Mouse (Mus musculus): Measurements from ENCODE around the gene Cacna1b.

Gene Cacna1b

GRCm38 (mm10) chr2:24719645-24720379 lies 43.1 kb downstream of the Cacna1b start:
- DNase-seq (ENCODE audit: low read depth in 2 of 2, low spot score in 2 of 2), result no peak

- DNase-seq (ENCODE audit: low read depth in 2 of 2, low spot score in 2 of 2), result no peak
These were observed 44.0 kb downstream of the Cacna1b start for GRCm38 (mm10) chr2:24718906-24719305.

- no peak for DNase-seq (ENCODE audit: low read depth in 2 of 2, low spot score in 2 of 2)
These were observed 45.0 kb downstream of the Cacna1b start for GRCm38 (mm10) chr2:24717963-24718362.

GRCm38 (mm10) chr2:24717461-24717860 lies 45.5 kb downstream of the Cacna1b start:
- DNase-seq (ENCODE audit: low read depth in 2 of 2, low spot score in 2 of 2), result no peak

- no peak for DNase-seq (ENCODE audit: low read depth in 2 of 2, low spot score in 2 of 2)
These were observed 57.0 kb downstream of the Cacna1b start for GRCm38 (mm10) chr2:24705929-24706328.

- DNase-seq (ENCODE audit: low read depth in 2 of 2, low spot score in 2 of 2), result no peak
These were observed 60.6 kb downstream of the Cacna1b start for GRCm38 (mm10) chr2:24702208-24702957.

- no peak for DNase-seq (ENCODE audit: low read depth in 2 of 2, low spot score in 2 of 2)
These were observed 65.5 kb downstream of the Cacna1b start for GRCm38 (mm10) chr2:24697281-24697980.

GRCm38 (mm10) chr2:24692371-24692770 lies 70.6 kb downstream of the Cacna1b start:
- DNase-seq (ENCODE audit: low read depth in 2 of 2, low spot score in 2 of 2), result no peak

- no peak for DNase-seq (ENCODE audit: low read depth in 2 of 2, low spot score in 2 of 2)
These were observed 72.6 kb downstream of the Cacna1b start for GRCm38 (mm10) chr2:24690356-24690755.

GRCm38 (mm10) chr2:24685347-24685746 lies 77.6 kb downstream of the Cacna1b start:
- no peak for DNase-seq (ENCODE audit: low read depth in 2 of 2, low spot score in 2 of 2)

GRCm38 (mm10) chr2:24684796-24685195 lies 78.2 kb downstream of the Cacna1b start:
- no peak for DNase-seq (ENCODE audit: low read depth in 2 of 2, low spot score in 2 of 2)

GRCm38 (mm10) chr2:24683266-24683665 lies 79.7 kb downstream of the Cacna1b start:
- no peak for DNase-seq (ENCODE audit: low read depth in 2 of 2, low spot score in 2 of 2)

- no peak for DNase-seq (ENCODE audit: low read depth in 2 of 2, low spot score in 2 of 2)
These were observed 82.2 kb downstream of the Cacna1b start for GRCm38 (mm10) chr2:24680731-24681130.

GRCm38 (mm10) chr2:24680176-24680575 lies 82.8 kb downstream of the Cacna1b start:
- DNase-seq (ENCODE audit: low read depth in 2 of 2, low spot score in 2 of 2), result no peak

GRCm38 (mm10) chr2:24679012-24679651 lies 83.8 kb downstream of the Cacna1b start:
- DNase-seq (ENCODE audit: low read depth in 2 of 2, low spot score in 2 of 2), result peak in 1 of 2 experiments; percentile 7

- no peak for DNase-seq (ENCODE audit: low read depth in 2 of 2, low spot score in 2 of 2)
These were observed 84.4 kb downstream of the Cacna1b start for GRCm38 (mm10) chr2:24678538-24678937.

- DNase-seq (ENCODE audit: low read depth in 2 of 2, low spot score in 2 of 2), result no peak
These were observed 84.8 kb downstream of the Cacna1b start for GRCm38 (mm10) chr2:24678110-24678509.

- no peak for DNase-seq (ENCODE audit: low read depth in 2 of 2, low spot score in 2 of 2)
These were observed 85.3 kb downstream of the Cacna1b start for GRCm38 (mm10) chr2:24677629-24678028.

- DNase-seq (ENCODE audit: low read depth in 2 of 2, low spot score in 2 of 2), result no peak
These were observed 88.4 kb downstream of the Cacna1b start for GRCm38 (mm10) chr2:24674432-24675006.

GRCm38 (mm10) chr2:24668598-24668997 lies 94.4 kb downstream of the Cacna1b start:
- DNase-seq (ENCODE audit: low read depth in 2 of 2, low spot score in 2 of 2), result no peak

GRCm38 (mm10) chr2:24664678-24665257 lies 98.2 kb downstream of the Cacna1b start:
- DNase-seq (ENCODE audit: low read depth in 2 of 2, low spot score in 2 of 2), result no peak

Data from CD8-positive naive resting alpha-beta T cell, adult 2 months (primary cell).